Mouse (Mus musculus) urinary bladder, adult 2 months (tissue): ENCODE data around the gene Ninj2. TPM values are rescaled to one million over a fixed set of nuclear protein-coding genes. Genes with fewer than 3 reads are reported as not detected.
"Not testable (repeated sequence)": the region's sequence is repeated elsewhere in the genome, so short reads cannot be mapped to it uniquely, and the experiment has no call there.

ENCODE experiments used
- DNase-seq: peaks from one replicate; pipeline ENCODE4 v3.0.0; 2022; ENCODE audit warnings: low spot score
- polyA plus RNA-seq: library from polyadenylated mRNA; depleted of rRNA; stranded (reverse); fragments of >200 nt; gene quantifications from 2 replicates; pipeline ENCODE4 v1.2.3, GENCODE M21; 2012; rRNA removed

Gene Ninj2
- polyA plus RNA-seq, result 0.10 TPM in 1 of 2 replicates, not detected in the other

DNA sequence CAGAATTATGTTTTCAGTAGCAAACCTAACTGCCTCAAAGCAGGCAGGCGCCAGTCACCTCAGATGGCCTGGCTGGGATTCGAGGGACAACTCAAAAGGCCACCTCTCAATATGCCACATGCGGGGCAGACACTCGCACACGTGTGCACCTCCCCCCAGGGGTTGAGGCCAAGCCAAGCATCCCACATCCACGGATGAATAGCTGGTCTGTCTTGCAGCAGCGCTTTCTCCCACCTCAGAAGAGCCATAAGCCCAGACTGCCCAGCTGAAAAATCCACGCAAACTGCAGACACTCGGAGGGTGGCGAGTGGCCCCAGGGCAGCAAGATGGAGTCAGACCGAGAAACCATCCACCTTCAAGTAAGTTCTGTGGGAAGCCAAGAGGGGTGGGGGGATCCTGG lies at the start of gene Ninj2:
Gene Ninj2, plus strand, starts transcription at position 251 of the 400 bp plus-strand sequence.
- no peak for DNase-seq

DNA sequence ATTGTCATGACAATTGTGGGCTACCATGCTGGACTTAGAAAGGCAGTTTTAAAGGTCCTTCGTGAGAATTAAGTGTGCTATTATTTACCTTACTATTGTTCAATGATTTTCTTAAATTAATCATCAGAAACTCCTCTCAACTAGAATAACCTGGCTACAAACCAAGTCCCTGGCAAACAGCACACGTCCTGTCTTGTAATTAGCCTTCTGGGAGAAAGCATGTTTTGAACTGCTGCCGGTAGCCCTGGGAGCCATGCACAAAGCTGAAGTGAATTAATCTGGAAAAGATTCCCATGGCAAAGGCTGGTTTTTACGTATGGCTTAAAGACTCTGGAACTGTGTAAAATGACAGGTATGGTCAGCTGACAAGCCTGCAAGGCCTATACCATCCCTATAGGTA lies 47.7 kb upstream of the Ninj2 start:
- no peak for DNase-seq

DNA sequence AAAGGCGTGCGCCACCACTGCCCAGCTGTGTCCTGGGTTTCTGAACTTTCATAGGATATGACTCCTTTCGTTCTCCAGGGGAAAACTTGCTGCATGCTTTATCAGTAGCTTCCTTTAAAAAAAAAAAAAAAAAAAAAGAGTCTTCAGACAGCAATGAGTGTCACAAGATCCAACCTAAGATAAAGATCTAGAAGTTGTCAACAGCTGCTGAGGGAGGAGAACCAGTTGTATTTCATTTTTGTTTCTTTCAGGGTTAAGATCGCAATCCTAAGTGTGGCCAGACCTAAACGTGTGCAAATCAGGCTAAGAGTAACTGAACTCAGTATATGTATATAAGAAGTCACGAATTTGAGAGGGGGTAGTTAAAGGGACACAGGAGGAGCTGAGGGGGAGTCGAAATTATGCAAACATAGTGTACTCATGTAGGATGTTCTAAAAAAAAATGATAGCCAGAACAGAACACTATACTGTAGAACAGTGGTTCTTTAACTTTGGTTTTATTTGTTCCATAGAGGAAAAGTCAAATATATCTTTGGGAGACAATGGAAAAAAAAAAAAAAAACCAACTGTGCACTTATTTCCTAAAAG lies 45.4 kb upstream of the Ninj2 start:
- no peak for DNase-seq

DNA sequence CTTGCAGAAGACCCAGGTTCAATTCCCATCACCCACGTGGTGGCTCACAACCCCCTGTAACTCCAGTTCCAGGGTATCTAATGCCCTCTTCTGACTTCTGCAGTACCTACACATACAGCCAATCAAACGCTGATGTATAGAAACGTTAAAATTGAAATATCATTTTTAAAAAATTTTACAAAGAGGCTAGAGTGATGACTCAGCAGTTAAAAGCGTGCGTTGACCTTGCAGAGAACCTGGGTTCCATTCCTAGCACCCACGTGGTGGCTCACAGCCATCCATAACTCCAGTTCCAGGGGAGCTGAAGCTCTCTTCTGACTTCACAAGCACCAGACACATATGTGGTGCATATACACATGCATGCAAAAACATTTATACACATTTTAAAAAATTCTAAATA lies 38.7 kb upstream of the Ninj2 start:
- DNase-seq, result no peak

DNA sequence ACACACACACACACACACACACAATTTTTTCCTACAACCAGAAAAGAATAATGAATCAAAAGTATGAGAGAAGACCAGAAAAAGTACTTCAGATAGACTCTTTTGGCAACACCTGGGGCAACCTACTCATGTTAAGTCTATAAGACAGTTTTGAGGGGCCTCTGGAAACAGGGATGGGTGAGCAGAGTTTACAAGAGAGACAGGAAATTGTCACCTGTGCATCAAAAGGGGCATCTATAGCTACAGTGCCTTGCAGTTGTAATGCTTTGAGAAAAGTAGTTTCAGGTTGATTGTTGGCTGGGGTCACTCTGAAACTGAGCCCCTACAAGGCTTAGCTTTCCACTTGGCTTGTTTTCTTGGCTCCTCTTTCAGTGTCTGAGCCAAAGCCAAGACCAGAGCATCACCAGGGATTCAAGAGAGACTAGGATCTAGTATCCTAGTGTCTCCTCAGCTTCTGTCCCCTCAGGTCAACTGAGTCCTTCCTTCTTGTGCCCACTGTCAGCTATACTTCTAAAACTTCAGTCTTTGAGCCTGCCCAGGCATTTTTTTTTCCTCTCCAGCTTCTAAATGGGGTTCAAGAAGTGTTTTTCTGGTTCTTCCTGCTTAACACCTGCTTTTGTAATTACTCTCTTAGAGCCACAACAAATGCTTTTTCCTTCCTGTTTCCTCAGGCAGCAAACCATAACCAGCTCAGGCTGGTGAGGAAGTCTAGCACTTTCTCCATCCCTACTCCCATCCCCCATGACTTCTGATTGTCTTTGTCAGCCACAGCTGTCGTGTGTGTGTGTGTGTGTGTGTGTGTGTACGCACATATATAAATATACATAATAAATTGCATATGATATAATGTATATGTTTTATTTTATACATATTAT lies 37.2 kb upstream of the Ninj2 start:
- DNase-seq, result no peak

DNA sequence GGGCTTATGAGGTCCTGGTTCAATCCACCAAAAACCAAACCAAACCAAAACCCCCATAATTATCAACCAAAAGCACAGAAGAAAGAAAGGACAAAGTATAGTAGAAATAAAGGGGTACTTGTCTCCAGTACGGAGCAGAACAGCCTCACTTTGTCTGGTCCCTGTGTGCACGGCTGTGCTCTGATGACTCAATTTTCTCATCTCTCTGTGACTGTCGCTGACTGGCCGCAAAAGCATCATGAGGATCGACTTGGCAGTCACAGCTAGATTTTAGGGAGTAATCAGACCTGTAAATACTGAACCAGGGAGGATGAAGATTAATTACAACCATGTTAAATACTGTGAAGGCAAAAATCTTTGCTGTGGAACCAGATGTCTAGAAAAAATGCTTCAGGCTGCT lies 30.2 kb upstream of the Ninj2 start:
- no peak for DNase-seq

DNA sequence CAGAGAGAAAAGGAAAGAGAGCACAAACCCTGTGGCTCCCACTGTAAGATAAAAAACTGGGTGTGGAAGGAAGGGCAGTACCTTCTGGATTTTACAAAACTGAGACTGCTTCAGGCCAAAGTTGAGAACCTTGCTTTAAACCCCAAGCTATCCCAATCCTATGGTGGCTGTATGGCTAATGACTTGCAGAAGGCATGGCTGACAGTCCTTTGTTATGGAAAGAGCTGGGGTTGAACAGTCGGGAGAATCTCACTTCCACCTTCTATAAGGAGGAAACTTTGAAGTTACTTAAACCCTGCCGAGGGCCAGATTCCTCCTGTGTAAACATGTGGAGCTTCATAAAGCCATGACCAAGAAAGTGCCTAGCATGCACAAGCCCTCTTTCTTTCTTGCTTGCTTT lies 28.5 kb upstream of the Ninj2 start:
- DNase-seq, result no peak

DNA sequence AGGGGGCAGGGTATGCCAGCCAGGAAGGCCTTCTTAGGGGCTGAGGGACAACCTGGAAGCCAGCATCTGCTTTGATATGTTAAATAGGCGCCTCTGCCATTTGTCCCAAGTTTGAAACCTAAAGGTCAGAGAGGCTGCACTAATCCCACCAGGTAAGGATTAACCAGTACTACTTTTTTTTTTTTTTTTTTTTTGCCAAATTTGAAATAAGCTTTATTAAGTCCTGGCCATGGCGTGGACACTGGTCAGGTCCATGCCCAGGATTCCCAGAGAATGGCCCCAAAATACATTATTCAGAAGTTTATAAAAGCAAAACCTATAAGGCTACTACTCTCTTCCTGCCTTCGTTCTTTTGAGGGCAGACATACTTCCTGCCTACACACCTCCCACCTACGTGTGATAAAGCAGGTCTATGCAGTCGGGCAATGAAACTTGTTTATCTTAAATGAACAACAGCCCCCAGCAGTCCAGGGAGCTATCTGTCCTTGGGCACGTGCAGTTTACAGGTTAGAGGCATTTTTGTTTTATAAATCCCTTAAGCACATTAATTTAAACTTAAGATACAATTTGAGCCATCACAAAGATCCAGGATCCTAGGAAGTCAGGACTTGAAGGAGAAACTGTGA lies 27.5 kb upstream of the Ninj2 start:
- DNase-seq, result no peak

DNA sequence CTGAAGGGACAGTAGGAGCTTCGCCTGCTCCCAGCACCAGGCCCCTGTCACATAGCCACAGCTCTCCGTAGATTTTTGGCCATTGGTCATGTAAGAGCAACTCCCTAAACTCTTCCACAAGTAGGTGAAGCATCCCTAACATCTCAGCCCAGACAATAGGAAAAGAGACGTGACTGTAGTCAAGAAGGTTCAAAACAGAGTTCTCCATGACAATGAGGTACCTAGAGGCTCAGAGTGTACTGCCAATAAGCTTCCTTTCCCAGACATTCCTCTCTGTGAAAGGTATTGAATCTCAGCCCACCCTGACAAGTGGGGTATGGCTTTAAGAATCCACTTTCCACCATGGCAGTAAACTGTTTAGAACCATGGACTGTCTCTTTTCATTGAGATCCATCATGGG lies 23.6 kb upstream of the Ninj2 start:
- DNase-seq, result no peak

DNA sequence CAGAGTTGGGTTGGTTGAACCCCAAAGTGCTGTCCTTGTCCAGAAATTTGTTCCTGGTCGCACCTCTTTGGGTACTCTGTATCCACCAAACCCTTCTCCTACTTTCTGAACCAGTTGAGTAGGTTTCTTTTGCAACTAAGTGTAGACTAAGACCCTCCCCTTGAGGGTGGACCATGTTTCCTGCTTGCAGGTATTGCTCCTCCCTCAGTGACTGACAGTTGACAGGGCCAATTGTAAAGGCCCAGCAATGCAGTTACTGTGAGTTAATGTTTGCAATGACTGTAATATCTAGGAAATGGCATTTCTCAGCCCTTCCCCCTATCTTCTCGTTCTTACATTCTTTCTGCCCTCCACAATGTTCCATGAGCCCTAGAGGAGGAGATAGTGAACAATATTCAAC lies 20.5 kb upstream of the Ninj2 start:
- no peak for DNase-seq

DNA sequence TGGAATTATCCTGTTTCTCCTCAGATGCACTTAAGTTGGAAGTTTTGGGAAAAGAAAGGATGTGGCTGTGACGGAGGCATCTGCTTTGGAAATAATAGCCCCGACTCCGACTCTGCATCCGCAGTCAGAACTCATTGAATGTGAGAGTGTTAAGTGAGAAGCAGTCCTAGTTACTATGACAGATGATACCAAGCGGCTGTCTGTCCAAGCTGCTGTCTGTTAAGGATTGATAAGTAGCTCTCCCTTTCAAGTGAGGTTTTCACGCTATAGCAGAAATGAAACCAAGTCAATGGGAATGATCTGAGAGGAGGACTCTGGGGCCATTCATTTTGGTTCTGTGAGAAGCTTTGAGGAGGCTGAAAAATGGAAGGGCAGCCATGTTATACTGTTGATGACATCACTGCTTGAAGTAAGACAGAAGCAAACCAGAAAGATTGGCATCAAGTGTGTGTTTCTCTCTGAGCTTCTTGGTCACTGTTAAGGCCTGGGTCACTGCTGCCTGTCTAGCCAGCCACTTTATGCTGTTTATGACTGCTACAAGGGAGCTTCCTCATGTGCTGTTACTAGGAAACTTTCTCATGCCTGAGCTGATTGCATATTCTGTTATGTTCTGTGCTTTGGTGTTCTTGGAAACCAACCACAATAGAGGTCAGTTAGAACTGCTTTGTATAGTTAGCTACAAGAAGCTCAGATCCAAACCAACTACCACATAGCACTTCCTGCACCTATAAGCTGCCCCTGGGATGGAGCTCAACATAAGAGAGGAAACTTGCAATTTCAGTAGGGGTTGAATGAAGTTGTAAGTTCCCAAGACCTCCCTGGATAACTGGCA lies 16.3 kb upstream of the Ninj2 start:
- DNase-seq, result no peak

DNA sequence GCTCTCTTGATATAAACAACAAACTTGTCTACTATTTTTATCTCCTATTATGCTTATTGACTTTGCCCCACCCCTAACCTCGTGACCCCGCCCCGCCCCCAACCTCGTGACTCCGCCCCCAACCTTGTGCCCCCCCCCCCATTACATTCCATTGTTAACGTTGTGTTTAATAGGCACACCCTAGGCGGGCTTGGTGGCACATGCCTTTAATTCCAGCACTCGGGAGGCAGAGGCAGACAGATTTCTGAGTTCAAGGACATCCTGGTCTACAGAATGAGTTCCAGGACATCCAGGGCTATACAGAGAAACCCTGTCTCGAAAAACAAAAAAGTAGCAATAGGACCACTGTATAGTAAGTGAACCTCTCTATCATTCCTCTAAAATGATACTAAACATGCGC lies 13.6 kb upstream of the Ninj2 start:
- DNase-seq, result no peak

DNA sequence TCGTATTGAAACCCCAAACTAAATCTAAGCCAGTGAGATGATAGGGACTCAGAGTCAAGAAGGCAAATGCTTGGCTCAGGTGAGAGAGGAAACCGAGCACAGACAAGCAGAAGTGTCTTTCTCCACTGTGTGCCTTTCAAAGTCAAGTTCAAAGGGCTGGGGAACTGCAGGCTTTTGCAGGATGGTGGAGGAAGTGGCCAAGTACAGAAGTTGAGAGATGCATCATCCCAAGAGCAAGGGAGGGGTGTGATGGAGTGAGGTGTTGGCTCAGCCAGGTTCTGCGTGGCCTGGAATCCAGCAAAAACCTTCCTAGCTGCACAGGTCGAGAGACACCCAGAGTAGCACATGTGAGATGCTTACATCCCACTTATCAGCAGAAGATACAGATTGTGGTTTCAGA lies 11.6 kb upstream of the Ninj2 start:
- DNase-seq, result no peak

DNA sequence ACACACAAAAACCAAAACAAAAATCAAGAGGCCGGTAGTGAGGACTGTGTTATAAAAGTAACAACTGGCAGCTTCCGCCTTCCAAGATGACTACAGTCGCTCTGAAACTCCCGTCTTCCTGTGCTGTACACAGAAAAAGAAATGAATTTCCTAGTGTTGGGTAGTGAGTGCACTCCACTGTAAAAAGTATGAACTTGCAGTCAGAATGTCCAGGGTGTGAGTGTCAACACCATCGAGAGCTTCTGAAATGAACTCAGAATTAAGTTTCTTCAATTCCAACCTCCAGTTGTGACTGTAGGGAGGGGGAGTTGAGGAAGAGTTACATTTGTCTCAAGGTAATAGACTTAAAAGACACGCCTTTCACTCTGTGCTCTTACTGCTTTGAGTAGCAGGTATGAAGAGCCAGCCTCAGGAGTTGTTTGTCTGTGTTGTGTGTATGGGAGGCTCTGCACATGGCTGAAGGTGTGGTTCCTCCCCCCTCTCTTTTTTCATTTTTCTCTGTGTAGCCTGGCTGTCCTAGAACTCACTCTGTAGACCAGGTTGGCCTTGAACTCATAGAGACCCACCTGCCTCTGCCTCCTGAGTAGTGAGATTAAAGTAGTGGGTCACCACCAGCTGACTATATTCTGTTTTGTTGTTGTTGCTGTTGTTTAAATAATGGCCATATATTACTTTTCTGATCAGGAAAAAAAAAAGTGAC lies 10.7 kb upstream of the Ninj2 start:
- no peak for DNase-seq

DNA sequence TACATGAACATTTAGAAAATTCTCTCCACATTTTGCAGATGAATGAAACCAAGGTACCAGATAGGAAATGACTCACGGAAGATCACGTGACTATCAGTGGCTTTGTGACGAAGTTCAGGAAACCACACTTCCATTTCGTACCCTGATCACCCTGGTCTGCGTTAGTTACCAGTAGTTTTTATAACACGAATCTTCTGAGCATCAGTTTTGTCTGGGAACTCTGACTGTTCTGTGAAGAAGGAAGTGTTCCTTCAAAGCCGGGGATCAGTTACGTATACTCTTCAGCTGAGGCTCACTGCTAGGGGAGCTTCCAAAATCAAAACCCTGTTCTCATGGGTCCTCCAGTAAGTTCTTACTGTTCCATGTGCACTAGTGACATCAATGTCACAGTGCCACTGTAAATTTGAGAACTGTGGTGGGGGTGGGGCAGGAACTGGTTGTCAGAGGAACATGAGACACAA lies 10.2 kb upstream of the Ninj2 start:
- DNase-seq, result no peak

DNA sequence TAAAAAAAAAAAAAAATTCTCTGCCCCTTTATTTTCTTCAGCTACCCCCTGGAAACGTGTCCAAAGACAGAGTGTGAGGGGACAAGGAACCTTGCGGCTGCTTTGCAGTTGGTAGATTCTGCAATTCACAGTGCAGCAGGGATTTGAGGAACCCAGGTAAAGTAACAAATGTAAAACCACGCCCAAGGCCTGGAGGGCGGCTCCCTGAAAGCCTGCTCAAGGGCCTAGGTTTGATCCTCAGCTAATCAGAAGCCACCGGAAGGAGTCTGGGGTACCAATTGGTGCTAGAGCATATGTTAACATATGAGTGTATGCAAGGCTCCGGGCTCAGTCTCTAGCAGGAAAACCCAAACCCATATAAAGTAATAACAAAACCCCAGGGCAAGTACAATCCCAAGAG lies 9.7 kb upstream of the Ninj2 start:
- no peak for DNase-seq

DNA sequence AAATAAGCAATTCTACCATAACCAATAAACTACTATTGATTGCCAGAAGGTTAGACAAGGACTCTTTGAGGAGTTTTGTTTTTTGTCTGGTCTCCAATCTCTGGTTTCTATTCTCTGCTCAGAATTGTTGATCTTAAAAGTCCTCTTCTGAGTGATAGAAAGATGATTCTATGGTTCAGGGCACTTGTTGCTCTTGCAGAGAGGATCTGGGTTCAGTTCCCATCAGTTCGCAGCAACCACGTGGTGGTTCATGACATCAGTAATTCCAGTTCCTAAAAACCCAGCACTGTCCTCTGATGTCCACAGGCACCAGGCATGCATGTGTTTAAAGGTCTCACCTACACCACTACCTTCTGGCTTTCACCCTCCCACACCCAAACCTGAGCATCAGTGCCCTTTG lies 8.2 kb upstream of the Ninj2 start:
- no peak for DNase-seq

DNA sequence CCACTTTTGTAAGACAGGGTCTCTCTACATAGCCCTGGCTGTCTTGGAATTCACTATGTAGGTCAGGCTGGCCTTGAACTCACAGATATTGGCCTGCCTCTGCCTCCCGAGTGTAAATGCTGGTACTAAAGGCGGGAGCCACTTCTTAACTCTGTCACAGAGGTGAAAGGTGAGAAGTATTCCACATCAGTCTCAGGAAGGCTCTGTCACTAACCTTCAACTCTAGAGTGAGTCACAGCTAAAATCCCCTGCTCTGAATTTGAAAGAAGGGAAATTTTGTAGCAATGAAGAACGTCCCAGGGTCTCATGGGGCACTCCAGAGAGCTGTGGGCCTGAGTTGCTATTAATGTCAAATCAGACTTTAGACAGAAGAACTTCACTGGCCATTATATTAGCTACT lies 7.3 kb upstream of the Ninj2 start:
- no peak for DNase-seq

DNA sequence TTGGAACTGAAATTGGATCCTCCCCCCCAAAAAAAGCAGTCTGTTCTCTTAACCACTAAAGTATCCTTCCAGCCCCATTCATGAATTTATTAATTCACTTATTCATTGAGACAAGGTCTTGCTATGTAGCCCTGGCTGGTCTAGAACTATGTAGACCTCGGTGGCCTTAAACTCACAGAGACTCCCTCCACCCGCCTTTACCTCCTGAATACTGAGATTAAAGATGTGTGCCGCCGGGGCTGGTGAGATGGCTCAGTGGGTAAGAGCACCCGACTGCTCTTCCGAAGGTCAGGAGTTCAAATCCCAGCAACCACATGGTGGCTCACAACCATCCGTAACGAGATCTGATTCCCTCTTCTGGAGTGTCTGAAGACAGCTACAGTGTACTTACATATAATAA lies 6.1 kb upstream of the Ninj2 start:
- not testable (repeated sequence) for DNase-seq

DNA sequence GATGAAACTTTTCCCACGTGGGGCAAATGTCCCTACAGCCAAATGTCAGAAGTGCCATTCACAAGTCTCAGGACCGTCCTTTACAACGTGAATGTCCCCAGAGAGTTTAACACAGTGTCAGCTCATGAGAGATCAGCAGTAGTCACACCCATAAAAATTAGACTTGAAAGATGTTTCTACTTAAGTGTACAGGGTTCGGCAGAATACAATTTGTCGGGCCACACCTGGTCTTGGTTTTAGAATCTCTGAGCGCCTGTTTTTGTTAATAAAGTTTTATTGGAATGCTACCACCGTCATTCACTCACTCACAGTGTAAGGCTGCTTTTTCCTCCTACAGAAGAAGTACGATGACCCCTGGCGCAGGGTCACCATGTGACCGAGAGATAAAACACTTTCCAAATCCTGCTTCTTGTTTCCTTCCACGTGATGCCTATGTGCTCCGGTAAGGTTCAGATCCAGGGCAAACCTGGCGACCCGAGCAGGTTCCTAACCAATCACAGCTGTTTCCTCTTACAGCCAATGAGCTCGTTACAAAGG lies 2.4 kb upstream of the Ninj2 start:
- no peak for DNase-seq

DNA sequence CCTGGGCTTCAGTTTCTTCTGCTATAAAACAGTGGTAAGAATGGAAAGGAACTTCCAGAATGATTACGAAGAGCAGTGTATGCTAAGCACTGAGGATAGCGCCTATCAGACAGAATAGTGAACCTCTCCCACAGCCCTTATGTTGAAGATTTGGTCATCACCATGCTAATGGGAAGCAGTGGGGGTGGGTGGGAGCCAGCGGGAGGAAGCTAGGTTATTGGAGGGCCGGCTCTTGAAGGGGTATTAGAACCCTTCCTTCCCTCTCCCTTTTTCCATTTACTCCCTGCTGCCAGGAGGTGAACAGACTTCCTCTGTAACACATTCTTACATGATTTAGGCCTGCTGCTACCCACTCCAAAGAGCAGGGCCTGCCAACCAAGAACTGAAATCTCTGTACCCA lies 1.2 kb upstream of the Ninj2 start:
- DNase-seq, result no peak
